Mouse (Mus musculus) ES-Bruce4 (cell line): ENCODE measurements at regions not wholly inside any gene's neighbourhood (a gene's known extent, or its start where the extent isn't known, plus 50 kb on each side); places are given as distances from the start of the nearest gene placed in this dataset.

Source experiments
- H3K27ac ChIP-seq: 2 replicates; pipeline ENCODE4 v1.5.1; 2012; ENCODE audit warnings: low read length, inconsistent platforms; ENCODE audit not compliant: insufficient read depth
- H3K27me3 ChIP-seq: 2 replicates; pipeline ENCODE4 v1.6.1; 2012; ENCODE audit warnings: mild to moderate bottlenecking, low read length, inconsistent platforms; ENCODE audit not compliant: control insufficient read depth, poor library complexity, insufficient read depth, severe bottlenecking
- H3K36me3 ChIP-seq: 2 replicates; pipeline ENCODE4 v1.6.1; 2012; ENCODE audit warnings: inconsistent platforms, mild to moderate bottlenecking, low read length, moderate library complexity; ENCODE audit not compliant: control insufficient read depth, poor library complexity, insufficient read depth, severe bottlenecking
- H3K4me1 ChIP-seq: one replicate; pipeline ENCODE4 v1.8.1; 2011; ENCODE audit warnings: low read length; ENCODE audit not compliant: control insufficient read depth, insufficient read depth
- H3K4me3 ChIP-seq: 2 replicates; pipeline ENCODE4 v1.5.1; 2011; ENCODE audit warnings: low read depth, mild to moderate bottlenecking, low read length
- H3K9ac ChIP-seq: 2 replicates; pipeline ENCODE4 v1.6.1; 2012; ENCODE audit warnings: low read depth, mild to moderate bottlenecking, inconsistent platforms; ENCODE audit not compliant: poor library complexity, severe bottlenecking
- H3K9me3 ChIP-seq: replicated peaks from 2 replicates; pipeline ENCODE4 v1.6.1; 2012; ENCODE audit warnings: mild to moderate bottlenecking, low read length, inconsistent platforms; ENCODE audit not compliant: control insufficient read depth, poor library complexity, insufficient read depth, severe bottlenecking
- CTCF ChIP-seq: IDR thresholded peaks from one replicate; pipeline ENCODE4 v1.8.1; 2011; ENCODE audit warnings: low read depth, low read length
- EP300 ChIP-seq: IDR thresholded peaks from 2 replicates; pipeline ENCODE4 v1.6.1; 2011; ENCODE audit warnings: low read depth, low read length; ENCODE audit not compliant: insufficient read depth
- POLR2A ChIP-seq: IDR thresholded peaks from one replicate; pipeline ENCODE4 v1.8.1; 2011; ENCODE audit warnings: low read length; ENCODE audit not compliant: insufficient read depth

- no peak for TF ChIP-seq EP300
- no peak for TF ChIP-seq POLR2A
- TF ChIP-seq CTCF, result no peak
- Histone ChIP-seq H3K4me1 (no peaks in the 10 kb centered on the region), H3K9me3 (no peaks in the 10 kb centered on the region), H3K27me3 (no peaks in the 10 kb centered on the region), H3K36me3 (no peaks in the 10 kb centered on the region), H3K4me3 (no peak overlapping the region), H3K27ac (no peak overlapping the region), H3K9ac (no peak overlapping the region)
Observed at GRCm38 (mm10) chr13:5778443-5779171, 82.7 kb upstream of the Klf6 start.

- Histone ChIP-seq H3K9me3 (no peaks in the 10 kb centered on the region), H3K9ac (no peak overlapping the region), H3K27ac (no peak overlapping the region), H3K27me3 (no peaks in the 10 kb centered on the region), H3K4me1 (no peaks in the 10 kb centered on the region), H3K4me3 (no peak overlapping the region), H3K36me3 (no peaks in the 10 kb centered on the region)
- TF ChIP-seq EP300 (no peak), POLR2A (no peak), CTCF (no peak)
Observed at GRCm38 (mm10) chr13:5779410-5779809, 81.9 kb upstream of the Klf6 start.

GRCm38 (mm10) chr13:5782540-5782939, 78.7 kb upstream of the Klf6 start:
- H3K9me3 ChIP-seq, result no peaks in the 10 kb centered on the region
- no peak for TF ChIP-seq POLR2A
- no peak for TF ChIP-seq CTCF
- no peak for TF ChIP-seq EP300
- H3K4me1 ChIP-seq, result no peaks in the 10 kb centered on the region
- H3K27me3 ChIP-seq, result no peaks in the 10 kb centered on the region
- no peaks in the 10 kb centered on the region for H3K36me3 ChIP-seq
- no peak overlapping the region for H3K27ac ChIP-seq
- H3K9ac ChIP-seq, result no peak overlapping the region
- H3K4me3 ChIP-seq, result no peak overlapping the region

- Histone ChIP-seq H3K27ac (no peak overlapping the region), H3K9me3 (no peaks in the 10 kb centered on the region), H3K4me3 (no peak overlapping the region), H3K9ac (no peak overlapping the region), H3K4me1 (no peaks in the 10 kb centered on the region), H3K36me3 (no peaks in the 10 kb centered on the region), H3K27me3 (no peaks in the 10 kb centered on the region)
- TF ChIP-seq CTCF (no peak), EP300 (no peak), POLR2A (no peak)
Observed at GRCm38 (mm10) chr13:5787114-5787513, 74.2 kb upstream of the Klf6 start.

GRCm38 (mm10) chr13:5789302-5789701, 72.0 kb upstream of the Klf6 start:
- Histone ChIP-seq H3K9me3 (no peaks in the 10 kb centered on the region), H3K36me3 (no peaks in the 10 kb centered on the region), H3K4me1 (no peaks in the 10 kb centered on the region), H3K27ac (no peak overlapping the region), H3K9ac (no peak overlapping the region), H3K4me3 (no peak overlapping the region), H3K27me3 (no peaks in the 10 kb centered on the region)
- TF ChIP-seq POLR2A, result no peak
- TF ChIP-seq EP300, result no peak
- TF ChIP-seq CTCF, result no peak

GRCm38 (mm10) chr13:5802079-5802478, 59.2 kb upstream of the Klf6 start:
- Histone ChIP-seq H3K9me3 (no peaks in the 10 kb centered on the region), H3K4me3 (no peak overlapping the region), H3K27me3 (no peaks in the 10 kb centered on the region), H3K27ac (0 out of 2 replicates have a peak overlapping the region, but pooled peaks have one; percentile 19), H3K36me3 (no peaks in the 10 kb centered on the region), H3K4me1 (no peaks in the 10 kb centered on the region), H3K9ac (no peak overlapping the region)
- TF ChIP-seq EP300, result no peak
- TF ChIP-seq CTCF, result no peak
- no peak for TF ChIP-seq POLR2A
